Mouse (Mus musculus) limb, embryonic 12.5 days (tissue): ENCODE results near the gene Fzd7. TPM values are rescaled to one million over a fixed set of nuclear protein-coding genes. Genes with fewer than 3 reads are reported as not detected.

Source experiments
- ATAC-seq: fragments of 200-750 bp; cut with Nextera tagmentation; 2 replicates; pipeline ENCODE4 v1.8.0; 2017; ENCODE audit warnings: low read depth, moderate TSS enrichment; ENCODE audit not compliant: insufficient number of reproducible peaks, insufficient read depth, low FRiP score, low TSS enrichment
- H3K27ac ChIP-seq: fragments of 300-500 bp; sonication (generic); 2 replicates; pipeline ENCODE4 v1.5.1; 2016; ENCODE audit warnings: mild to moderate bottlenecking, moderate library complexity
- H3K27me3 ChIP-seq: fragments of 300-500 bp; sonication (generic); 2 replicates; pipeline ENCODE4 v1.6.1; 2016; ENCODE audit warnings: mild to moderate bottlenecking, moderate library complexity
- H3K36me3 ChIP-seq: fragments of 300-500 bp; sonication (generic); 2 replicates; pipeline ENCODE4 v1.6.1; 2016; ENCODE audit warnings: mild to moderate bottlenecking, moderate library complexity
- H3K4me1 ChIP-seq: fragments of 300-500 bp; sonication (generic); replicated peaks from 2 replicates; pipeline ENCODE4 v1.6.1; 2016
- H3K4me2 ChIP-seq: fragments of 300-500 bp; sonication (generic); 2 replicates; pipeline ENCODE4 v1.6.1; 2016; ENCODE audit warnings: mild to moderate bottlenecking, moderate library complexity
- H3K4me3 ChIP-seq: fragments of 300-500 bp; sonication (generic); replicated peaks from 2 replicates; pipeline ENCODE4 v1.5.1; 2016; ENCODE audit warnings: mild to moderate bottlenecking
- H3K9ac ChIP-seq: fragments of 300-500 bp; sonication (generic); replicated peaks from 2 replicates; pipeline ENCODE4 v1.6.1; 2016; ENCODE audit warnings: mild to moderate bottlenecking, moderate library complexity
- H3K9me3 ChIP-seq: fragments of 300-500 bp; sonication (generic); 2 replicates; pipeline ENCODE4 v1.6.1; 2016; ENCODE audit warnings: mild to moderate bottlenecking, moderate library complexity
- WGBS: fragments of 180-500 bp; shearing (Covaris S2); methylation state at CpG from one replicate; pipeline ENCODE4 v1.1.7; 2016; 5-methylcytosine and 5-hydroxymethylcytosine counted together
- polyA plus RNA-seq: library from polyadenylated mRNA; unstranded; fragments of >200 nt; fragmentation: Nextera tagmentation; extraction: Ambion mirVana; gene quantifications from 2 replicates; pipeline ENCODE4 v1.2.1, GENCODE M21; 2016

Gene Fzd7
- polyA plus RNA-seq, 1 experiment from 2014 or later = 20.5 TPM

- Histone ChIP-seq H3K27me3 (no peaks in the 10 kb centered on the region), H3K36me3 (peaks cover 23% of the 10 kb centered on the region), H3K27ac (peak overlapping the region; percentile 99), H3K4me2 (peak overlapping the region; percentile 99), H3K9ac (peak overlapping the region; percentile 99), H3K4me1 (peaks cover 66% of the 10 kb centered on the region), H3K9me3 (no peaks in the 10 kb centered on the region), H3K4me3 (peak overlapping the region; percentile 97)
- 5% methylated on average over 16 of the region's 16 CpGs for WGBS
- no peak for ATAC-seq
Observed at GRCm38 (mm10) chr1:59484791-59485785, 2.9 kb downstream of the Fzd7 start.

DNA sequence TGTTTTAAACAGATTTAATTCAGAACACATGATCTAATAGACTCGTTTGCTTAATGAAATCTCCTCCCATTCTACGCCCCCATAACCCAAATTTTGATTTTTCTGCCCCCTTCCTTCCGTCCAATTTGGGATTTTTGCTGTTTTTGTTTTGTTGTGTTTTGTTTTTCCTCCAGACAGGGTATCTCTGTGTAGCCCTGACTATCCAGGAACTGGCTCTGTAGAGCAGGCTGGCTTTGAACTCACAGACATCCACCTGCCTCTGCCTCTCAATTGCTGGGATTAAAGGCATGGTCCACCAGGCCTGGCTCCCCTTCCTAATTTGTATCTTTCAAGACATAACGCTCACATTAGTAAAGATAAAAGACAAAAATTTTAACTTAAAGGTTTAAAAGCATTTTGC lies 3.6 kb downstream of the Fzd7 start:
- Histone ChIP-seq H3K9ac (peak overlapping the region; percentile 99; the same call in 1 of the 2 replicates), H3K9me3 (no peaks in the 10 kb centered on the region), H3K4me2 (peak overlapping the region; percentile 99), H3K4me1 (peaks cover 59% of the 10 kb centered on the region), H3K27ac (no peak overlapping the region), H3K4me3 (peak overlapping the region; percentile 97), H3K36me3 (peaks cover 30% of the 10 kb centered on the region), H3K27me3 (no peaks in the 10 kb centered on the region)
- WGBS = 45% methylated on average over 4 of the region's 4 CpGs
- ATAC-seq = no peak

- Histone ChIP-seq H3K4me2 (peak overlapping the region; percentile 99), H3K4me1 (peaks cover 67% of the 10 kb centered on the region), H3K9ac (peak overlapping the region; percentile 42; the same call in 1 of the 2 replicates), H3K36me3 (peaks cover 32% of the 10 kb centered on the region), H3K27ac (peak overlapping the region; percentile 62), H3K9me3 (no peaks in the 10 kb centered on the region), H3K4me3 (peak overlapping the region; percentile 28), H3K27me3 (no peaks in the 10 kb centered on the region)
- WGBS = 9% methylated on average over 10 of the region's 10 CpGs
- no peak for ATAC-seq
Observed at GRCm38 (mm10) chr1:59487651-59488051, 5.4 kb downstream of the Fzd7 start.

GRCm38 (mm10) chr1:59488481-59488880 lies 6.3 kb downstream of the Fzd7 start:
- H3K4me1 ChIP-seq = peaks cover 72% of the 10 kb centered on the region
- H3K9me3 ChIP-seq = no peaks in the 10 kb centered on the region
- ATAC-seq = no peak
- H3K36me3 ChIP-seq = peaks cover 32% of the 10 kb centered on the region
- 46% methylated on average over 4 of the region's 4 CpGs for WGBS
- H3K4me2 ChIP-seq = peak overlapping the region; percentile 99
- no peak overlapping the region for H3K9ac ChIP-seq
- H3K4me3 ChIP-seq = no peak overlapping the region
- 0 out of 2 replicates have a peak overlapping the region, but pooled peaks have one; percentile 23 for H3K27ac ChIP-seq
- H3K27me3 ChIP-seq = no peaks in the 10 kb centered on the region

DNA sequence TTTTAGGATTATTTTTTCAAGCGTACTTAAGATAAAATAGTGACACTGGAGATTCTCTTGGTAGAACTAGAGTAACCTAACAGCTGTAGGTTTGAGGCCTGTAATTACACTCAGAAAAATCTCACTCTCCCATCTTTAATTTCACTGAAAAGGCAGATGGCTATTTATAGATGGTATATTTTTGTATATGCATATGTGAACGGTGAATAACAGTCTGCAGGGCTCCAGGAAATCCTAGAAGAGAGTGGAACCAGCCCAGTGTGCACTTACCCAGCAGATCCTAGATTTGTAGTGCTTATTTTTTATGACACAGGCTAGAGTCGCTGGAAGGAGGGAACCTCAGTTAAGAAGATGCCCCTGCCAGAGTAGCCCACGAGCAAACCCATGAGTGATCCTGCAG lies 6.8 kb downstream of the Fzd7 start:
- 44% methylated on average over 4 of the region's 4 CpGs for WGBS
- Histone ChIP-seq H3K4me3 (no peak overlapping the region), H3K9ac (no peak overlapping the region), H3K9me3 (no peaks in the 10 kb centered on the region), H3K4me2 (no peak overlapping the region; the same call in none of the 2 replicates), H3K4me1 (peaks cover 72% of the 10 kb centered on the region), H3K27me3 (no peaks in the 10 kb centered on the region), H3K27ac (peak overlapping the region; percentile 62), H3K36me3 (peaks cover 30% of the 10 kb centered on the region)
- ATAC-seq = no peak

- H3K9me3 ChIP-seq = no peaks in the 10 kb centered on the region
- no peak overlapping the region for H3K4me2 ChIP-seq
- peaks cover 48% of the 10 kb centered on the region for H3K4me1 ChIP-seq
- no peak overlapping the region for H3K9ac ChIP-seq
- 81% methylated on average over 9 of the region's 9 CpGs for WGBS
- peaks cover 23% of the 10 kb centered on the region; the same call in 1 of the 2 replicates for H3K36me3 ChIP-seq
- no peak for ATAC-seq
- H3K27ac ChIP-seq = no peak overlapping the region
- H3K4me3 ChIP-seq = no peak overlapping the region
- H3K27me3 ChIP-seq = no peaks in the 10 kb centered on the region
Observed at GRCm38 (mm10) chr1:59491517-59491916, 9.3 kb downstream of the Fzd7 start.

- no peaks in the 10 kb centered on the region for H3K27me3 ChIP-seq
- H3K4me1 ChIP-seq = peaks cover 40% of the 10 kb centered on the region
- 45% methylated on average over 4 of the region's 4 CpGs for WGBS
- no peak for ATAC-seq
- no peak overlapping the region for H3K4me3 ChIP-seq
- H3K4me2 ChIP-seq = no peak overlapping the region
- H3K9me3 ChIP-seq = no peaks in the 10 kb centered on the region
- no peak overlapping the region for H3K27ac ChIP-seq
- H3K36me3 ChIP-seq = peaks cover 20% of the 10 kb centered on the region; the same call in 1 of the 2 replicates
- no peak overlapping the region for H3K9ac ChIP-seq
Observed at GRCm38 (mm10) chr1:59492432-59492831, 10.2 kb downstream of the Fzd7 start.

DNA sequence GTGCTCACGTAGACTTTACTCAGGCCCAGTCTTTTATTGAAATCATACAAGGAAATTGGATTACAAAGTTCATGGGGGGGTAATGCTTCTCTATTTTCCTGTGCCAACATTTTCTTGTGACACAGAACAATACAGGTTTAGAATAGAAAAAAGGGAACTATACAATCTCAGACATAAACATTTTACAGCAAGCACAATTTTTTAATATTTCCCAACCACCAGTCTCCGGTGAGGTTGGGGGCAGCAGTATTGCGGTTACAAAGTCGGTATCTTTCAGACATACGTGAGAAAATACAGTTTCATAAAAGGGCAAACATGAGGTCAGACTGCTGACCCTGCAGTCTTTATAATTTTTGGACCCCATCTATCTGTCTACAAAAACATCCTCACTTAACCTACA lies 13.7 kb downstream of the Fzd7 start:
- H3K36me3 ChIP-seq = 0 out of 2 replicates have a peak, but pooled peaks cover under 1% of the 10 kb centered on the region
- WGBS = 94% methylated on average over 5 of the region's 5 CpGs
- no peak overlapping the region for H3K9ac ChIP-seq
- H3K4me1 ChIP-seq = peaks cover 22% of the 10 kb centered on the region
- no peak overlapping the region for H3K27ac ChIP-seq
- H3K4me3 ChIP-seq = no peak overlapping the region
- H3K9me3 ChIP-seq = no peaks in the 10 kb centered on the region
- no peaks in the 10 kb centered on the region for H3K27me3 ChIP-seq
- no peak for ATAC-seq
- H3K4me2 ChIP-seq = no peak overlapping the region

DNA sequence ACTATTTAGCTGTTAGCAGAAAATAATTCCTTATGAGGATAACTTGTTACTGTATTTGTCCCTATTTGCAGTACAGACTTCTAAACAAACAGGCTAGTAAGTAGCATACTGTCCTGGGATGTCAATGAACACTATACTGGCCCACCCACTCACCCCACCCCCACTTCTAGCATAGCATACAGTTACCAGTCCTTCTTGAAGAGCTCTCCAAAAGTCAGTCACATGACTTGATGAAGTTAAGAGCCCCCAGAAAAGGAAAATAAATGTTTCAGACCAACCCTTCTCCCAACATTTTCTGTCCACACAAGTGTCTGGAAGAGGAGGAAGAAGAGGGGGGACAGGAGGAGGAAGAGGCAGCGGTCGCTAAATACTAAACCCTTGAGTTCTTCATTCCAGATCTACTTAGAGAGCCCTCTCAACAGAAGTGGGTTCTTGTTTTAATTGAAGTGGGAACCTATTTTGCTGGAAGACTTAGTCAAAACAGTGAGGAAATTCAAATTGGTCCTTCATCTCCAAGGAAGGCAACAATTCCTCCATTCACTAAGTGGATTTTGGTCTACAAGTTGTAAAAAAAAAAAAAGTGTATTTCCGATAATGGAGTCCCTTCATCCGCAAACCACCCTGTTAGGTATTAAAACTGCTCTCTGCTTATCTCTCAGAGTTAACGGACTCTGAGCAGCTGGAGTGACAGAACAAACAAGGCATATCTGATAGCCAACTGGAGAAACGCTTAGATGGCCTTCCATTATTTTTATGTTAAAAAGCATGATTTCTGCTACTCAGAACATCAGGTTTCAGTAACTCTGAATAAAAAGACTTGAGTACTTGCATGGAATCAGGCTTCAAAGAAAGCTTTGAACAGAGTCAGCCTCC lies 15.8 kb downstream of the Fzd7 start:
- Histone ChIP-seq H3K27me3 (no peaks in the 10 kb centered on the region), H3K4me1 (peaks cover 8% of the 10 kb centered on the region), H3K27ac (no peak overlapping the region), H3K4me2 (no peak overlapping the region), H3K36me3 (no peaks in the 10 kb centered on the region), H3K9ac (no peak overlapping the region), H3K9me3 (no peaks in the 10 kb centered on the region), H3K4me3 (no peak overlapping the region)
- ATAC-seq = no peak
- 82% methylated on average over 6 of the region's 6 CpGs for WGBS

- H3K4me2 ChIP-seq = no peak overlapping the region
Observed at GRCm38 (mm10) chr1:59499327-59499726, 17.1 kb downstream of the Fzd7 start.

DNA sequence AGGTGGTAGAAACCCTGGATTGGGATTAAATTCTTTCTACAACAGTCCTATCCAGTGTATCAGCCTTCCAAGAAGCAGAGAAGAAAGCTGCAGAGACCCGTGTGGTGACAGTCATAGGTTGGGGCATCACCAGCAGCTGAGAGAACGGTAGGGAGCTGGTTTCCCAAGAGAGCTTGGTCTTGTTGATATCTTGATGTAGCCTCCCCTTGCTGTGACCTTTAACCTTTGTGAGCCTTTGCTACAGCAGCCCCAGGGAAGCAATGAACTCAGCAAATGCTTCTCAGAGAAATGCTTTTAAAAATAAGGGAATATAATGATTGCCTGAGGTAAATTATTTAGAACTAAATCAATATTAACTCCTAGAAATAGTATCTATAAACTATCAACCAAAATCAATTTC lies 20.1 kb downstream of the Fzd7 start:
- no peak overlapping the region for H3K27ac ChIP-seq
- no peaks in the 10 kb centered on the region for H3K36me3 ChIP-seq
- no peaks in the 10 kb centered on the region; the same call in 1 of the 2 replicates for H3K27me3 ChIP-seq
- 75% methylated on average over 2 of the region's 2 CpGs for WGBS
- no peak overlapping the region for H3K4me2 ChIP-seq
- H3K9me3 ChIP-seq = no peaks in the 10 kb centered on the region
- no peak overlapping the region for H3K4me3 ChIP-seq
- H3K9ac ChIP-seq = no peak overlapping the region
- peaks cover 5% of the 10 kb centered on the region; the same call in 1 of the 2 replicates for H3K4me1 ChIP-seq
- no peak for ATAC-seq

More at GRCm38 (mm10) chr1:59499327-59499726, 17.1 kb downstream of the Fzd7 start:
- ATAC-seq = no peak
- Histone ChIP-seq H3K9ac (no peak overlapping the region), H3K36me3 (no peaks in the 10 kb centered on the region), H3K27me3 (no peaks in the 10 kb centered on the region), H3K4me3 (no peak overlapping the region), H3K27ac (no peak overlapping the region), H3K4me1 (peaks cover 5% of the 10 kb centered on the region; the same call in 1 of the 2 replicates), H3K9me3 (no peaks in the 10 kb centered on the region)
- WGBS = 69% methylated on average over 3 of the region's 3 CpGs
